Mouse (Mus musculus): Measurements from ENCODE around the gene 1700001C02Rik. TPM values are rescaled to one million over a fixed set of nuclear protein-coding genes. Genes with fewer than 3 reads are reported as not detected.

Gene 1700001C02Rik
- polyA plus RNA-seq (2012; ENCODE audit: low replicate concordance) = not detected in 2 replicates

DNA sequence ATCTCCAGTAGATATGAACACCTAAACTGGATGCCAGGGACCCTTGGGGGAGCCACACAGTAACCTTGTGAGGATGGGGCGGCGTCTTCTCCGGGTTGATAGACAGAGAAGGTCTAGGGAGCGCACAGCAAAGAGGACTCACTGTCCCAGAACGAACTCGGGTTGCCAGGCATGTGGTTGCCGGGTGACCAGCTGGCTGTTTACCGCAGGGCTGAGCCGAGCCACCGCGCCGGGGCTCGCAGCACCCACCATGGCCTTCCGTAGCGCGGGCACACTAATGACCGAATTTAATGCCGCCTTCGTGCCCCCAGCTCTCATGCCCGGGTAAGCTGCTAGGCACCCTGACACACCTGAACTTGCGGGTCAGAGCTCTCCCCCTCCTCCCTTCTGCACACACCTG lies at the start of gene 1700001C02Rik:
Gene 1700001C02Rik (plus strand): TSS at position 187 of the 400 bp plus-strand sequence.

DNA sequence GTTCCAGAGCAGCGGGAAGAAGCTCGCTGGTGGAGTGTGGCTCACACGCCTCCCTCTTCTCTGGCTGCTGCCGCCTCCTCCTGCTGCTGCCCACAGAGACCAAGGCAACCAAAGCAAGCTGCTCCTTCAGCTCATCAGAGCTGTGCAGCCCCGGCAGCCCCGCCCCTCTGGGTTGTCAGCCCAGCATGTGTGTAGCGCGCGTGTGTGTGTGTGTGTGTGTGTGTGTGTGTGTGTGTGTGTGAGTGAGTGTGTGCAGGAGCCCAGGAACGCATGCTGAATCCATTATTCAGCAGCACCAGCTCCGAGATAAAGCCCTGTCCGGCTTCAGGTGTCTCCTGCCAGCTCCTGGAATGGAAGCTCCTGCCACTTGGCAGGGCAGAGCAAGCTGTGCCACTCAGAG lies 4.0 kb upstream of the 1700001C02Rik start, which contains the start of gene Otof:
Gene Otof (minus strand): TSS at position 112 of the 400 bp plus-strand sequence.

Other genes starting within 250 kb of the 1700001C02Rik start
- gene Selenoi, start 233.5 kb upstream of the 1700001C02Rik start, polyA plus RNA-seq (2012; ENCODE audit: low replicate concordance) = 0.16 and 2.8 TPM in 2 replicates
- not detected in 2 replicates for gene Drc1, start 184.7 kb upstream of the 1700001C02Rik start, polyA plus RNA-seq (2012; ENCODE audit: low replicate concordance)
- not detected in 2 replicates for gene Otof, start 4.1 kb upstream of the 1700001C02Rik start, polyA plus RNA-seq (2012; ENCODE audit: low replicate concordance)
- not detected in 2 replicates for gene Cib4, start 79.8 kb downstream of the 1700001C02Rik start, polyA plus RNA-seq (2012; ENCODE audit: low replicate concordance)
- gene Kcnk3, start 122.1 kb downstream of the 1700001C02Rik start, polyA plus RNA-seq (2012; ENCODE audit: low replicate concordance) = 0.05 and 0.12 TPM in 2 replicates
- gene Slc35f6, start 181.9 kb downstream of the 1700001C02Rik start, polyA plus RNA-seq (2012; ENCODE audit: low replicate concordance) = 11.0 and 36.3 TPM in 2 replicates
- gene Cenpa, start 200.7 kb downstream of the 1700001C02Rik start, polyA plus RNA-seq (2012; ENCODE audit: low replicate concordance) = 397 and 536 TPM in 2 replicates
- gene Dpysl5, start 245.5 kb downstream of the 1700001C02Rik start, polyA plus RNA-seq (2012; ENCODE audit: low replicate concordance) = 0.19 and 0.23 TPM in 2 replicates

Measured in leukemia stem cell, adult 10-12 weeks (primary cell).